Mouse (Mus musculus) kidney, postnatal 25 days (tissue): ENCODE measurements at regions not wholly inside any gene's neighbourhood (a gene's known extent, or its start where the extent isn't known, plus 50 kb on each side); places are given as distances from the start of the nearest gene placed in this dataset.
A peak's percentile ranks its signal among the peaks of the same experiment; 100 is the strongest.

Experiments used
- DNase-seq, 2 experiments: peaks; one replicate each; pipeline ENCODE4 v3.0.0; 2021; ENCODE audit warnings: mixed read lengths in 2 of 2

DNA sequence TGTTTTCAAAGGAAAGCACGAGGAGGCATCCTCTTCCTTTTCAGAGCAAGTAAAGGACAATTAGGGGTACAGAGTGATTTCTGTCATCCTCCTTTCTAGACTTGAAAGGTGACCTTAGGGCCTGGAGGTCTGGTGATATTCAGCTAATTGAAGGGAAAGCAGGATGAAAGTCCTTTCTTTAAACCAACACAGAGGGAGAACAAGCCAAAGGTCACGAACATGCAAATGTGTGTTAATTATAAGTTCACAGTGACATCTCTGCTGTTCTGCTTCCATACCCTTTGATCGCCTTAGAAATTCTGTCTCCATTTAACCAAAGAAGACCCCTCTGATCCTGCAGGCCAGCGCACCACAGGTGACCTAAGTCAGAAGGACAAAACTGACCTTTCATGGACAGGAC lies 2126.3 kb upstream of the Lrrc6 start:
- DNase-seq = no peak

DNA sequence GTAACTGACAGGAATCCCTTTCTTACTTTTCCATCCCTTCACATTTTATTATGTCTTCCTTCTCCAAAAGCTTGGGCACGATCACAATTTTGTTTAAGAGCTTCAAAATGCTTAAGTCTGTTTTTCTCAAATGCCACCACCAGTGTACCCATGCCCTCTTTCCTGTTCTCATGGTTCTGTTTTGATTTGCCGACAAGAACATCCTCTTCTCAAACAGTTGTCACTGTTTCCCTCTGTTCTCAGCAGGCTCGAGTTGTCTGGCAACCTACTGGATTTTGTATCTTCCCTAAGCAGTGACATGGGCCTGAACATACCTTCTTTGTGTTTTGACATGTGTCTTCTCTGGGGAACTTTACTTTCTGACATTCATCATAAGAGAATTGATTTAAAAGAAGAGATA lies 2124.1 kb upstream of the Lrrc6 start:
- DNase-seq = no peak

DNA sequence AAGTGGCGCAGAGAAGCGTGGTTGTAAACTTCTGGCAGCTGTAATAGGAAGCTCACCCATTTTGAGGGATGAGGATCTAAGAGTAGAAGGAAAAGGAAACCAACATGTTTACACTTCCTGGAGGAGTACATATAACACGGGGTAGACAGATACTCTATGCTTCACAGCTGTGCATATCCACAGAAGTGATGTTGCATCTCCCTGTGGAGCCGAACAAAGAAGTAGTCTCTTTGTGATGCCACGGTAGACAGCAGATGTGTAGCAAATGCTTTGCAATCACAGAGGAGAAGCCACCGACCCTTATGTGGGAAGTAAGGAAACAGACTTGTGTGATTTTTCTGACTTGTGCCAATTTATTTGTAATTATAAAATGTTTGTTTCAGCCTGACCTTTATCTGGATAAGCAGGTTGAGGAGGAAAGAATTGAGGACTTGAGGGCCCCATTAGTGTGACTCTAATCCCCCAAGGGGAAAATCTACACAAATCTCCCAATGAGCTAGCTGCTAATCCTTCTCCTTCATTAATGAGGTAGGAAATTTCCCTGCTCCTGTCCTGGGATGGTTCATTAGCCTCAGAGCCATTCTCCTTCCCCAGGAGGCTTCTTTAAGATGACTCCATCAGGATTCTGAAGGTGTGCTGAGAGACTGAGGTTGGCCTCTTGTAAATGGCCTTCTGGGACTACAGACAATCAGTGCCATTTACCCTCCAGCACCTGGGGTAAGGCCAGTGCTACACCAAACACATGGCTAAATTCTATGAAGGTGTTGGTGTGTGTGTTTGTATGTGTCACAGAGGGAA lies 2119.9 kb upstream of the Lrrc6 start:
- DNase-seq = no peak

DNA sequence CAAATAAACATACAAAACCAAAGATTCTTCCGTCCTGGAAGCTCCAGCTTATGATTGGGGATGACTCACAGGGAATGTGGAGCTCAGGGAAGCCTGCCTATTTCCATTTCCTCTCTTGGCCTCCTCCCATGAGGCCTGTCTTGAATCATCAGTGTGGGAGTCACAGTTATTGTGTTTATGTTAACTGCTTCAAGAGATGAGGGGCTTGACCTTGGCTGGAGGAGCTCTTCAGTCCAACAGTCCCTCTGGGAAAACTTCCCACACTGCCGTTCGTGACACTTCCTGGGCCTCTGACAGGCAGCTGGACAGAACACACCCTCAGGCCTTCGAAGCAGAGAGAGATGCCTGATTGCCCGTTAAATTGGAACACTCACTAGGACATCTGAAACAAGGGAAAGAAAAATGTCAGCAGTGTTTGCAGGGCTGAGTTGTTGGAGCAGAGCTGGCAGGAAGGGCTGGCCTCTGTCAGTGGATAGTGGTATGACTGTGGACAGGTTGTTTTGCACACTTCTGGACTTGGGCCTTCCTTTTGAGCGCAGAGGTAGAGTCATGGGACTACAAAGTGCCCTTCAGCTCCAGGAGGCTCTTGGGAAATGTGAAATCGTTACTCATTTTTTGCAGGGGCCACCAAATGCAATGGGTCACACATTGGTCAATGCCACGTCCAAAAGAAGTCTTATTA lies 2105.5 kb upstream of the Lrrc6 start:
- DNase-seq = peak; percentile 37 to 63

DNA sequence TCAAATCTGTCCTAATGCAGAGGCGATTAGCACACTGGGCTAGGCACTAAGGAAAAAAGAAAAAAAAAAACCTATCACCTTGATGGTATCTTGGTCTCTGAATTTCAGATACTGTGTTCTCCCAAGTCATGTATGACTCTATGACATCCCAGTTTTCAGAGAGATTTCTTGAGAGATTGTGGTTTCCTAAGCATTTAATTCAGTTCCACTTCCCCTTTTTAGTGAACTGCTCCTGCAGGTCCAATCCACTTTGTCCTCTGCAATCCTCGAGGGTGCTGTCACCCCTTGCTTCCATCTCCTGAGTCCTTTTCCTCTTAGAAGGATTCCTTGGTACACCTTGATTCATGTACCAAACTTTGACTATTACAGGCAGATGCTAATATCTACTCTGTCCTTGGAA lies 2104.8 kb upstream of the Lrrc6 start:
- DNase-seq = no peak

DNA sequence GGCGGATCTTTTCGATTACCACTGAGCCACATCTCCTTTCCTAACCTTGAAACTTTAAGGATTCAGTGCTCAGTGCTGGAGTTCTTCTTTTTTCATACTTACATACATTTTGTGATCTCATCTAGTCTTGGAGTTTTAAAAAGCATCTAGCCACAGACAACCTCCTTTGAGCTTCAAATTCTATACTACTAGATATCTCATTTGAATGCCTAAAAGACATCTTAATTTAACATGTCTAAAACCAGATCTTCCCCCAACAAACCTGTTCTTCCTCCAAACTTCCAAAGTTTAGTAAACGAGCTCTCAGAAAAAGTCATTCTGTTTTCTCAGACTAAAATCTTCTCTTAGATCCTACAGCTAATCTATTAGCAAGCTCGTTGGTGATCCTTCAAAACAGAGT lies 2081.5 kb upstream of the Lrrc6 start:
- no peak for DNase-seq

DNA sequence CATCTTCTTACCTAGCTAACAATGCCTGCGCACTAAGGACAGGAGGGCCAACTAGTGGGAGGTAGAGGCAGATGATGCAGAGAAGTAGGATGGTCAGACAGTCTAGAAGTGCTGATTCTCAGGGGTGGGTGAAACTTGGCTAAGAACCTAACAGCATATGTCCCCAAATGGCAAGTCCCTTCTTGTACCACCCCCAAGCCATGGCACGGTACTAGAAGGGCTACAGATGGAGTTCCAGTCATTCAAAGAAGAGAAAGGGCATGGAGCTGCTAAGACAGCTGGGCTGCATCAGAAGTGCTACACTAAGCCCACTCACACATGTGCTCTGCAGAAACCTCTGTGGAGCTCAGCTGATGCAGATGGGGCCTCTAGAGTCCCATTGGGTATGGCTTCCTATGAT lies 2078.8 kb upstream of the Lrrc6 start:
- DNase-seq = no peak

DNA sequence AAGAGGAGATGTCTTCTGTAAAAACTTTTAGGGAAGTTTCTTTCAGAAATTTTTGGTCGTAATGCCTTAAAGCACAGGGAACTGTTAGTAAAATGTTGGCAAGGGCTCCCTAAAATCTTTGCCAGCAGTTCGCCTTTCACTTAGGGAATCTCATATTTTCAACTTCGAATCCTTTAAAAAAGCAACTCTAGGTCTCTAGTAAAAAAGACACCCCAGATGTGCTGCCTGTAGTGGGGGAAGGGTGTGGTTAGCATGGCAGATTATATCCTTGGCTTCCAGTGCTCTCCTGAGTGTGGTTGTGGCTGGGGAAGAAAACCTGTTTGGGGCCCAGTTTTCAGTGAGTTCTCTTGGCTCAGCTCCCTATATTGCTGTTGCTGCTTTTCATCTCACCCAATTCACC lies 2059.9 kb upstream of the Lrrc6 start:
- DNase-seq = no peak

DNA sequence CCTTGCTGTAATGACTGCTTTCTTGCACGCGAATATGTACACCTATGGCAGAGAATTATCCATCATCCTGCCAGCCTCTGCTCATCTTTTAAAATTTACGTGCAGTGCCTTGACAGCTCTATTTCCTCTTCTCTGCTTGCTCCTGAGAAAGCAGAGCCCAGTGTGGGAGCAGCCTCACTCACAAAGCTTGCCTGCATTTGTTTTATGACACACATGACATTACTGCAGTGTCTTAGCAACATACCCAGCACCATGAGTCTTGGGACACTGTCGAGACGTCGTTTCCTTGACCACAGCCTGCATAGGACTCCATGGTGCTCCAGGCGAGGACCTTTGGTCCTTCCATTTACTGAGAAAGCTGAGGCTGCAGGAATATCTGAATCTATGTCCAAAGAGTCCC lies 2055.4 kb upstream of the Lrrc6 start:
- no peak for DNase-seq

DNA sequence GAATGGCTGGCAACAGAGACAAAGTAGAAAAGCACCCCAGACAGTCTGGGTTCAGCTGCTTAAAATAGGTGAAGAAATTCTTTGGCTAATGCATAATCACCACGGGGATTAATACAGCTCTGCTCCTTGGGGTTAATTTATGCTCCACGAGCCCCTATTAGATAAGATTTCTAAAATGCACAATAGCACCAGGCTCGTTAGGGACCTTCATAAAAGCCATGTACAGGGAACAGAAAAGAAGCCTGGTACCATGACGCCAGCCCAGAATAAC lies 2035.3 kb upstream of the Lrrc6 start:
- no peak for DNase-seq

DNA sequence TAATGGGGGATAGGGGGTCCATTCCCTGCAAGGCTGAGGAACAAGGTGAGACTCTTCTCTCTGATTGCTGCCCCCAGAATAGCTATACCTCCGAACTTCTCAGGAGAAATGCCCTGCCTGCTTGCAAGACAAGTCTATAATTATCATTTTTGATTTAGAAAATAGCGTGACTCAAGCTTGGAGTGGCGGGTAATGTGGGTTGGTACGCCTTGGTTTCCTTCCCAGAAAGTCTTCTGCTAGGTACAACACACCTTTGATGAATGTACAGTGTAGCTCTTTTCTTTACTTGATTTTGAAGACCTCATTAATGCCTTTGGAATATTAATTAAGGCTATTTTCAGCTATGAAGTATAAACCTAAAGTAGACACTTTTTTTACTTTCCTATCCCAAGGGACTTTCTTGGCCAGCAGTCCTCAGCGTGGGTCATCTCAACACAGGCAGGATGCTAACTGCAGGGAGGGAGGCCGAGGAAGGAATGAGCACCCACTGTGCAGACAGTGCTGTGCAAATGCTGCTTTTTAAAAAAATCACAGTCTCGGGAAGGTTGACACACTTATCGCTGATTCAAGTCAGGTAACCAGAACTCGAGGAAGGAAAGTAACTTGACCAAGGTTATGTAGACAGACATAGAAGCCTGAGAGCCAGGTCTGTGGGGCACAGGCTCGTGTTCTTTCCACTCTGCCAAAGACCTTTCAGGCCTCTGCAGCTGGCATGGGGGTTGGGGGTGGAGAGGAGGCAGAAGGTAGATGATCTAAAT lies 2034.8 kb upstream of the Lrrc6 start:
- no peak for DNase-seq

DNA sequence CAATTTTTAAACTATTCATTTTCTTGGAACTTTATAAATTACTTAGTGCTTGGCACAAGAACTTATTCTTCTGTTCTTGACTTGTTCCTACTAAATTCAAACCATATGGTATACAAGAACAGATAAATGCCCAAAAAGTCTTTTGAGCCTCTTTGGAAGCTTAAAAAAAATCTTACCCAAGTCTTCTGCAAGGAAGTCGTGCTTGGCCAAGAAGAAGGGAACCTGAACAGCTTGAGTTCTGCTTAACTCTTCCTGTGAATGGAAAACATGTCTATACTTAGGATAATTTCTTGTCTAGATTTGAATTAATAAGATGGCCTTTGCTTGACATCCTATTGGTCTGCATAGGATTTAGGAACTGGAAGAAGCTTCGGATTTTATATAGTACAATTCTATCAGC lies 2020.0 kb upstream of the Lrrc6 start:
- no peak for DNase-seq

DNA sequence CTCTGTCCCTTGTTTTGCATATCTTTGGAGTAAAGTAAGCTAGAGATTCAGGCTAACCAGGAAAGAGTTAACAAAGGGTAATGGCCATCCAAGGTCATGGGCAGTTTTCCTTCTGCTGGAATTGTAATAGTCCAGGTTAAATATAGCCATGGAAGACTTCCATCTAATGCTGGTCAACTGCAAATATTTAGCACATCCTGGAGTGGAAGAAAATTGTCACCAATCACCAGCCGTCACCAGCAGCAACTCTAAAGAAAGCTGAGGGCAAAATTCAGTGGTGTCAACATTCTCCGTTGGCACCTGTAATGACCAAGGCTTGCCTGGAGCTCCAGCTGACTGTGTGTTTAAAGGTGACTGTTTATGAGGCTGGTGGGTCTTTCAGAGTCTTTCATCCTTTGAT lies 2011.7 kb upstream of the Lrrc6 start:
- no peak for DNase-seq

DNA sequence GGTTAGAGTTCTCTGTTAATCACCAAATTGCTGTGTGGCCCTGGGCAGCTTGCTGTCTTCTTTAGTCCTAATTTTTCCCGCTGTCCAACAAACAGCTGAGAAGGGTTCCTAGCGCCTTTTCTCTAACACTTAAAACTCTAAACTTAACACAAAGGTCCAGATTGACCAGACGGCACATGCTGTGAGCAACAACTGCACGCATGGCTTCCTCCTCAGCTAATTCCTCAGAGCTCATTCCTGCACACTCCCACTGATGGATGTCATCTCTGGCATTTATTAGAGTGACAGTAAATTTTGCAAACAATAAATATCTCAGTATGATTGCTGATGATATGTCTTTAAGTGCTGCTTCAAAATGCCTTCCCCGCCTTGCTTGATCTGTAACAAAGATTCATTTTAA lies 2007.5 kb upstream of the Lrrc6 start:
- no peak for DNase-seq

DNA sequence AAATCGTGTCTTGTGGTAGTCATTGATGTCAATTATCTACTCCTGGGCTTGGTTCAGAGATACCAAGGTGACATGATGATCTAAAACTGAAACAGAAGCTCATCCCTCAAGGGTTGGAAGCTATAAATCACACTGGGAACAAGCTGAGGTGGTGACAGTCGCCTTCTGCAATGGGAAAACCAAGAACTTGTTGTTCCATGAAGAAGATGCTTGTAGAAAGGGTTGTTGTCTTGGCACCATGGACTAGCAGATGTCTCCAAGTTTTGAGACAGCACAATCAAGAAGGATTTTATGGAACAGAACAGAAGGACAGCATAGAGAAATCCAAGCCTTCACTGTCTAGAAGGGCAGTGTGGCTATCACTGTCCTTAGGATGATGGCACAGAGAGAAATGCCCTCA lies 2005.4 kb upstream of the Lrrc6 start:
- no peak for DNase-seq

DNA sequence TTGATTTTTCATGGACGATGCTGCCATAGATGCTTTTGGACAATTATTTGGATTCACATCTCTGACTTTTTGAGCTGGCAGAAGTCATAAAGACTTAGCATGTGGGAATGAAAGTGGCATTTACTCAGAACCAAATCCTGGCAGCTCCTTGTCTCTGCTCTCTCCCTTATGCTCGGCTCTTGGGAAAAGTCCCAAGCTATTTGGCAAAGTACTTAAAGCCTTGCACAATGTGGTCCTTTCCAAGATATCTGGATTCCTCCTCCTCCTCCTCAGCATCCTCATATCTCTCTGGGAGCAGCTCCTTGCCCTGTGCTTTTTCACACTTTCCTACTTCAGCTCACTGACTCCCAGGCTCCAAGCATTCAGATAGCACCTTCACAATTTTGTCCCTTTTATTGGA lies 1995.7 kb upstream of the Lrrc6 start:
- no peak for DNase-seq

DNA sequence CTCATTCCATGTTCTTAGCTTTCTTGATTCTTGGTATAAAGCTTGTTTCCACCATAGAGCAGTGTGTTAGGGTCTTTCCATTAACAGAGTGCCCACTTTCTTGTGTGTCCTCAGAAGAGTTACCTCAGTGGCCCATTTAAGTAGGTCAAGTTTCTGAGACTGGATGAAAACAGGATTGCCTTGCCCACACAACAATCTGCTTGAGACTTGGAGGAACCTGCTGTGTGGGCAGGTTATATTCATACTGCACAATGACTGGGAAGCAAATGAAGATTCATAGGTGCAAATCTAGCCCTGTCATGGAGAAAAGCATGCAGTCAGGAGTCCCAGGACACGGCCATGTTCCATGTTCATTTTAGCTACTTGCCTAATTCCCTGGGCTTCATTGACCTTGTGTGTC lies 1984.1 kb upstream of the Lrrc6 start:
- DNase-seq = no peak

DNA sequence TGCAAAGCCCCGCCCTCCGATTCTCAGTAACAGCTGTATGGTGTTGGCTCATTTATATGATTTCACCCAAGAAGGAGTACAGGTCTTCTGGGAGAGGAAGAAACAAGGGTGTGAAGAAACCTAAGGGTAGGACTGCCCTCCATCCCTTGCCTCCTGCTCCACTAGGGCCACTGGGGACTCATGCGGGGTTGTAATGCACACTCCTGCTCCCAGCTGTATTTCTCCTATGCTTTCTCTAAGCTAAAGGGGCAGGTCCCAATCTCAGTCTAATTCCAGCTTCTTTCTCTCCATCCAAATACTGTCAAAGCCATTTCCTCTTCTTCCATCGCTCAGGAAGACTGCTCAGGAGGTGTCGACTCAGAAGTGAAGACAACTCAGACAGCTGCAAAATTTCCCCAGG lies 1977.0 kb upstream of the Lrrc6 start:
- DNase-seq = no peak

DNA sequence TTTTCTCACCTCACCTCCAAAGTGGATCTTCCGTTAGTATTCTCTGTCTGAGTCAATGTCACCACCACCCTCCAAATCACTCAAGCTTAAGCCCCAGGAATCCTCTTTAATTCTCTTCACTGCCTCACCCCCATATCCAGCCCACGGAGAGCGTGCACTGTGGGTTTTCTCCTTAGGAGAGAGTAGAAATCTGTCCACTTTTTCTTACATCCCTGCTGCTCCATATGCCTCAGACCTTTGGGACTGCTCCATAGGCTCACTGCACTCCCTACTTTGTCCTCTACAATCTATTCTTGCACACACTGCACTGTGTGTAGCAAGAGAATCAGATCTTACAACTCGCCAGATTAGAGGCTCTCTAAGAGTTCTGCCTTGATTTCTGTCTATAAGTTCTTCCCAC lies 1971.2 kb upstream of the Lrrc6 start:
- DNase-seq = no peak

DNA sequence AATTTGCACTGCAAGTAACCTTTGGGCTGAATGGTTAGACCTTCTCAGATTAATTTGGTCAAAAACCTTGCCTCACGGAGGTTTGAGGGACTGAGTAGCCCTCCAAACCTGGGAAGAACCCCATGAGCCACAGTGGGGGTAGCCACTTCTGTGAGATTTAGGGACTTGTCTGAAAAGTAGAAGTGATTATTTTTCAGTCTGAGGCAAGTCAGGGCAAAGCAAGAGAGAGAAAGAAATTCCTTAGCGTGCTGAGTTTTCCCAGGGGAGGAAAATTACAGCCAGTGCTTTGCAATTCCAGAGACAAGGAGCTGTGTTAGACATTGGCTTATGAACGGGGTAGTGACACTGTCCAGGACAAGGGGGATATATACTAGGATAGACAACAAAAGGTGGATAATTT lies 1962.1 kb upstream of the Lrrc6 start:
- DNase-seq = no peak

DNA sequence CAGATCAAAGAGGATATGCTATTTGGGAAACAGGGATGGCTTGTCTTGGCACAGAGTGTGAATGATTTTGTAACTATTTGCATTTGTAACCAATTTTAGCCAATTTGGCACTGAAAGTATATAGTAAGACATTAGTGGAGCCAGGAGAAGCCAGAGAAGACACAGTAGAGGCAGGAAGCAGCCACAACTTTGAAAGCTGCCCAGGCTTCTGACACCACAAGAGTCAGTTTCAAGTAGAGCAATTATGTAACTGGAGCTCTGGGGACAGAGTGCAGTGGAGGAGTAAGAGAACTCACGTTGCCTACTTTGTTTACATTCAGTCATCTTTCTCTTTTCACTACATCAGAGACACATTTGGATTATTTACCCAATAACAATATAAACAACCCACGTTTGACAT lies 1956.5 kb upstream of the Lrrc6 start:
- no peak for DNase-seq

DNA sequence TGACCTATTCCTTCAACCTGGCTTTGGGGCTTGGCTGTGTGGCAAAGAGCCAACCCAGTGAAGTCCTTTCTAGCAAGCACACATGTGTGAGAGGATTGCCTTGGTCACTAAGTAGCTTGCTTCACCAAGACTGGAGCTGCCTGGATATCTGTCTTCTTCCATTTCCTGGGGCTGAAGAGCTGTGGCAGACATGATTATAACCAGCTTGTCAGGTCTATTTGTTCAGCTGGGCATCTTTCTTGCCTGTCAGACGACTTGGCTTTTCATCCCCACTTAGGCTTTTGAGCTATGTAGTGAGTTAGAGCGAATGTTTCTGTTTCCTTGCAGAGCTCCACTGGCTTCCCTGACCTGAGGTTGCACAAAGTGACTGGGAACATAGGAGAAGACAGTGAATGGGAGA lies 1951.3 kb upstream of the Lrrc6 start:
- DNase-seq = no peak

DNA sequence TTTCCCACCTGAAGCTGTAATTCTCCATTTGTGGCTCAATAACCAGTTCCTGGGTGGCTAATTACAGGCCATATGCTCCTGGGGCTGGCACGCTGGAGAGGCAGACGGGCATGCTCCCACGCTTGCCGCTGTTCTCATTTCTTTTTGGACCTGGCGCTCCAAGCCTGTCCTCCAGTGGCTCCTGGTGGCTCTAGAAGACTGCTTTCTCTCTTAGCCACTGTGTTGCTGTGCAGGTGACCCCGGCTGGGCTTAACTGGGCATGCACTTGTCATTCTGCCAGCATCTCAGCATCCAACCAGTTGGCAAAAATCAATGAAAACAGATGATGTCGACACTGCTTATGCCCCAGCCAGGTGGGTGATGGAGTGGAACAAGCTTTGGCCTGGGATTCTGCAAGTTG lies 1944.6 kb upstream of the Lrrc6 start:
- DNase-seq = no peak

DNA sequence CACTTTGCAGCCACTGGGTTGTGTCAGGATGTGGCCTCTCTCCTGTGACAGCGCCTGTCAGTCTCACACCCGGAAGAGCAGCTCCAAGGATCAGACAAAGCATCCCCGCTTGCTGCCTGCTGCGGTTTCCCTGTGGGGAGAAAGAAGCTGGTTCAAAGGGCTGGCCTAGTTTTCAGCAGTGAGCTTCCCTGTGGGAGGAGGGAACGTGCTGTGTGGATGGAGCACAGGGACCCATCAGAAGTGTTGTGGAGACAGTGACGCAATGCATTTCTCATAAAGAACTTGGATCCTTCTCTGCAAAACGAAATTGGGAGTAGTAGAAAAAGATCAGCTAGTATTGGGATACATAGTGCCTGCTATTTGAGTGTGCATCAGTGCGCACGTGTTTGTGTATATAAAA lies 1939.9 kb upstream of the Lrrc6 start:
- no peak for DNase-seq
